Mouse (Mus musculus): Measurements from ENCODE around the gene Gm20388.

DNA sequence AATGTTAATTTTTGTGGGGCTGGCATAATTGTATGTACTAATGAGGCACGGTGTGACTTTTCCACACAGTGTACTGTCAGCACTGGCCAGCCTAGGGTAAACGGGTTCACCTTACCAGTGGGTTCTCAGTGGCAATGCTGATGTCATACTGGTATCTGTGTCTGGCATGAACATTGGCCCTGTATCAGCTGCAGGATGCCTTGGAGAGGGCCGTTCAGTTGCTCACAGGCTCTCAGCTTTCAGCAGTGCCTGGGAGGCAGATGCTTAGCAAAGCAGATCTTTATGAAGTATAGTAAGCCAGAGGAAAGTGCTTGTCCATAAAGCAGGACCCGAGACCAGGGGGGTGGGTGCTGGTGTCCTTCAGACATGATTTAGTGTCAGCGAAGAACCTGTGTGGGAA lies 2055.5 kb downstream of the Gm20388 start:
- TF ChIP-seq CTCF (IDR thresholded peaks at IDR 0.05; ENCODE audit: low read depth) (no peak), EP300 (IDR thresholded peaks at IDR 0.05; ENCODE audit: low read depth) (no peak)

All from liver, embryonic 14.5 days (tissue).